Mouse (Mus musculus): ENCODE measurements at regions not wholly inside any gene's neighbourhood (a gene's known extent, or its start where the extent isn't known, plus 50 kb on each side); places are given as distances from the start of the nearest gene placed in this dataset.
A peak's percentile ranks its signal among the peaks of the same experiment; 100 is the strongest.

DNA sequence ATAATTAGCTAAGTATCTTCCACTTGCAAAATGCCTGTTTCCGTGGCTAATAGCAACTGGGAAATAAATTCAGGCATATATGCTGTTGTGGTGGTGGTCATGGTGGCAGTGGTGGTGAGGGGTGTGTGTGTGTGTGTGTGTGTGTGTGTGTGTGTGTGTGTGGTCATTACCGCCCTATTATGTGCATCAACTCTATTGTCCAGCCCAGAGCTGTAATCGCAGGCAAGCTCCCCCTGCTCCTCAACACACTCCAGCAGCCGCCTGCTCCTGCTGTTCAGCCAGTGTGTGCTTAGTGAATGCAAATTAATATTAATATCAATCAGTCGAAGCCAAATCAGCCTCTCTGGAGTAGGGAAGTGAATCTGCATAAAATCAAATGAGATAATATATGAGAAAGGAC is 152.9 kb upstream of the Zic3 start:
- DNase-seq = no peak

DNA sequence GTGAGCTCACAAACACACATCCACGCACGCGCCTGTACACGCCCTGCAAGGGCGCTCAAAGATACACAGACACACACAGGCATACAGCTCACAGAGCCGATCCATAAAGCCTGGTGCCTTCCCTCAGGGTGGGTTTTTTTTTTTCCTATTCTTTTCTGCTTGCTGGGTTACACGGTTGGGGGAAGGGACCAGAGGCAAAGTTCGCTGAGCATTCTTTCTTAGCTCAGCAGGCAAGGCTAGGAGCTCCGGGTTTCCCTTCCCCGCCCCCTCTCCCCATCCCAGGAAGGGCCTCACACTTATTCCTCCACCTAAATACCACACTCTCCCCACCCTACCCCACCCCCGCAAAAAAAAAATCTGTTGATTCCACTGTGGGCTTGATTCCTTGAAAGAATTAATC is 105.8 kb upstream of the Zic3 start:
- DNase-seq = no peak

DNA sequence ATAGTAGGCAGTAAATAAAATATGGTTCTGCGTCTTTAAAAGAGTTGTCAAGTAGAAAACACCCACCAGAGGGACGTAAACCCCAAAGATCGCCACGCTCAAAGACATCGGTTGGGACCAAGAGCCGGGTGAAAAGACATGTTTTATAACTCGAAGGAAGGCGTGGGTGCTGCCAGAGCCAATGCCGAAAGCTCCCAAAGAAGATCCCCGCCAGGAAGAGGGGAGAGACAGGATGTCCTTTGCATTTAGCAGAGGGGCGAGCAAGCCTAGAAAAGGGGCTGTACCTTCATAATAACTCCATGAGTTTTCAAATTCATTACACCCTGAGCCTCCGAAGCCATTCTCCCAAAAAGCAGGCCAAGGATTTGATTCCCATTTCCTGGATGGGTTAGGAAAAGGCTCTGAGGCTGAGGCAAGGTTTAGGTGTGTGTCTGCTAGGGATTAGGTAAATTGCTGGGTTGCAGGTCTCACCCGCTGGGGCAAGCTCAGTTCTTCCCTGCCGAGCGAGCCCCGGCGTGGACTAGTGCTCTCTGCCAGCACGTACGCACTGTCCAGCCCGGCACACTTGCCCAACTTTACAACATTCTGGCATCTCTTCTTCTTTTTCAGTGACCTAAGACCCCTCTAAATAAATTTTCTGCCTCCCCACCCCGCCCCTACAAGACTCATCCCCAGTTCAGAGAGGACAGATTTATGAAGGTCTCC is 104.9 kb upstream of the Zic3 start:
- DNase-seq = no peak

- no peak for DNase-seq
These were observed 104.1 kb upstream of the Zic3 start for GRCm38 (mm10) chrX:57918181-57919115.

GRCm38 (mm10) chrX:57919886-57920285 is 102.6 kb upstream of the Zic3 start:
- DNase-seq = peak in 1 of 2 experiments; percentile 23

DNA sequence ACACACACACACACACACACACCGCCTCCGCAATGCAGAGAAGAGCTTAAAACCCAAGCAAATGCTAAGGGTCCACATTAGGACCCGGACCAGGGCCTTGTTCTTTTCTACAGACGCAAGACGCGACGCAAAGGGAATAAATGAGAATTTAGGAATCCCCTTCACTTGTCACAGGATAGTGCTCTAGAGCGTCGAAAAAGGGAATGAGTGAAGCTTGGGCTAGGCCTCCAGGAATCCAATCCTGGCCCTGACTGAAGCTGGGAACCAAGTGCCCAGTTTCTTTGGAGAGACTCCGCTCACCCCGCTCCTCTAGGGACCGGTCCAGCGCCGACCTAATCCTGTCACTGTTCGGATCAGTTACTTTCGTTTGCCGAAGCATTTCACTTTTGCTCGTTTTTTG is 102.1 kb upstream of the Zic3 start:
- peak; percentile 15 to 27 for DNase-seq

GRCm38 (mm10) chrX:57921294-57921693 is 101.2 kb upstream of the Zic3 start:
- DNase-seq = peak; percentile 28 to 46

GRCm38 (mm10) chrX:57921821-57922449 is 100.6 kb upstream of the Zic3 start:
- peak in 1 of 2 experiments; percentile 19 for DNase-seq

DNA sequence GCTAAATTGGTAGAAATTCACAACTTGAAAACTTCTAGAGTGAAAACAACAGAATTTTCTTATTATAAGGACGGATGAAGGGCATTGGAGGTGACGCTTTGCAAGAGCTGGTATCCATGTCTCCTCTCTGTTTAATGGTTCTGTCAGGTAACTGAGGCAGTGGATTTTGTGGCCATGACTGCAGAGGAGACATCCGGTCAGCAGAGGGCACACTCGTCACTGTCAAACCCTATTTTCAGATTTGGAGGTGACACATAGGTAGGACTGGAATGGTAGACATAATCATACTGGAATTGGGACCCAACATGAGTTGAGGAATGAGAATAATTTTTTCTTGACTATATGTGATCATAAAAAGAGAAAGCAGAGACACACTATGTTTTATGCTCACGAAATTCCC is 98.7 kb upstream of the Zic3 start:
- peak; percentile 39 to 50 for DNase-seq

DNA sequence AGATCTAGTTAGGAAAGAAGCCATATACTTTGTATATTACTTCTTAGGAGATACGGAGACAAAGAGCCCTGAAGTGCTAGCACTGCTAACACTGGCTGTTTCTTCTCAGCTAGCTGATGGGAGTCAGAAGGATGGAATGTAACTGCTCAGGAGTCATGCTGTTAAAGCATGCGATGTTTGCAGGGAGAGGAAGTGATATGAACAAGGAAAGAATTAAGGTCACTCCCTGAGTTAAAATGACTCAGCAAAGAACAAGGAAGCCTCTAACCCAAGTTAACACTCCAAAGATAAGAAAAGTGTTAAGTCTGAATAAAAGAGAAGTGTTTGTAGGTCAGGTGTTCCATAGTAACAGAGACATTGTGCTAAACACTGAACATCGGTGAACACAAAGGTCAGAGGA is 86.9 kb upstream of the Zic3 start:
- no peak for DNase-seq

DNA sequence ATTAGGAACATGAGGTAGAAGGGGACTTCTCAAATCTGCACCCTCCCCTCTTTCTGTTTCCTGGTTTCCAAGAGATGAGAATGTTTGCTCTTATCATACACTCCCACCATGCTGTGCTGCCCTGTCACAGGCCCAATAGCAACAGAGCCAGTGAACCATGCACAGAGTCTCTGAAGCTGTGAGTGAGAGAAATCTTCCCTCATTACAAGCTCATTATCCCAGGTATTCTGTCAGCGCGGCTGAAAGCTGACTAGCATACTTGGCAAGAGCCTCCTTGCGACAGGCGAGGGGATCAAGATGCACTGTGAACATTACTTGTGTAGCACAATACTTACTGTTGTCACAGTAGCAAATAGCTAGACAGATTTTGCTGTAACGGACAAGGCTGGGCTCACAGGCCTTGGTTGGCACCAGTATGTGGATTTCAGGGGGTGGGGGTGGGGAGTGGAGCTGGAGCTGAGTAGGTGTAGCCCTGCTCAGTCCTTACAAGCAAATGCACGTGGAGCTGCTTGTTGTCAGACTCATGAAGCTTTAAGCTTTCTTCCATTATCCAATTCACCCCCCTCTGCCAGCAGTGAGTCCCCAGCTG is 84.2 kb upstream of the Zic3 start:
- no peak for DNase-seq

DNA sequence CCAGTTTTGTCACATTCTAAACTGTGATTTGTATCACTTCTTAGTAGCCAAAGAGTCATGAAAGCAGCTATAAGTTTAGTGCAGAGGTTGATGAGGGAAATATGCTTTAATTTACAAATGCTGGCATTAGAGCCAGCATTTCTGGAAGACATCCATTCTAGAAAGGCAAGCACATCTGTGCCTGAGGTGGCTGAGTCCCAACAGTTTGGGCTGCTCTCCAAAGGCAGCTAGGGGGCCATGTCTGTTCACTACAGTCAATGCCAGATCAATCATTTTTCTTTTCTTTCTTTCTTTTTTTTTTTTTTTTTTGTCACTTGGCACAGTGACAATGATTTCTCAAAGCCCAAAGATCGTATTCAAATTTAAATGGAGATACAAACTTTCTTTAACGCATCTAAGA is 71.6 kb upstream of the Zic3 start:
- DNase-seq = no peak

GRCm38 (mm10) chrX:57951301-57951700 is 71.2 kb upstream of the Zic3 start:
- DNase-seq = no peak

DNA sequence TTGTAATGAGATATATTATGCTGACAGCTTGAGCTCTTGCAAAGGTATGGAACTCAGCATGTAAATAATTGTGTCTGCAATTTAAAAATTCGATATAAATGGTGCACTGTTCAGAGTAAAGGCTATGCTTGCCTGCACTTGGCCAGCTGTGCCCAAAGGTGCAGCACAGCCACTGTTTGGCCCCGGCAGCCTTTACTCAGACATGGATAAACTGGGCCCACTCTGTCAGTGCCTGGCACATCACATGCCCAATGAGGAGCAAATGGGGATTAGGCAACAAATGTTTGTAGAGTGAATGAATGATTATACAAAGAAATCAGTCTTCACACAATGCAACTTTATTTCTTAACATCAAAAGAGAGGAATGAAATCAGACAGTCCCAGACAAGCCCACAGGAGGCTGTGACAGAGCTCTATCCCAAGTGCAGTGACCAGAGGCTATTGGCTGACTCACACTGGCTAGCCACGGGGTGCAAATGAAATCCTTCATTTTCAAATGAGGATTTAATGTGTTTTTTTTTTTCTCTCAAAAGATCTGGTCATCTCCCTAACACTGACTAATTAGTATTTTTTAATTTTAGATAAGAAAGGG is 67.8 kb upstream of the Zic3 start:
- no peak for DNase-seq

Data from cerebellum, postnatal 25 days (tissue).